Mouse (Mus musculus) ovary, adult 18-20 months (tissue): ENCODE measurements around the gene Actr10.

ENCODE experiments used
- DNase-seq: peaks from one replicate; pipeline ENCODE4 v3.0.0; 2022; ENCODE audit warnings: low spot score, mixed read lengths

Gene Actr10

GRCm38 (mm10) chr12:70967581-70967980, 29.9 kb downstream of the Actr10 start:
- no peak for DNase-seq

GRCm38 (mm10) chr12:70968141-70968790, 30.6 kb downstream of the Actr10 start:
- peak; percentile 74 for DNase-seq

- DNase-seq, result peak; percentile 72
Measured at GRCm38 (mm10) chr12:70968791-70969307, 31.2 kb downstream of the Actr10 start.

- DNase-seq, result peak; percentile 17
Measured at GRCm38 (mm10) chr12:70969485-70970184, 32.0 kb downstream of the Actr10 start.

GRCm38 (mm10) chr12:70973831-70974230, 36.2 kb downstream of the Actr10 start:
- no peak for DNase-seq

- peak; percentile 89 for DNase-seq
Measured at GRCm38 (mm10) chr12:70974441-70975266, 37.0 kb downstream of the Actr10 start, which contains the start of gene Psma3. Psma3 (plus strand) TSS chr12:70974621.

GRCm38 (mm10) chr12:70975406-70975805, 37.7 kb downstream of the Actr10 start:
- no peak for DNase-seq

- DNase-seq, result no peak
Measured at GRCm38 (mm10) chr12:70975891-70976290, 38.2 kb downstream of the Actr10 start.

GRCm38 (mm10) chr12:70978345-70978744, 40.7 kb downstream of the Actr10 start:
- no peak for DNase-seq

- no peak for DNase-seq
Measured at GRCm38 (mm10) chr12:70984855-70985550, 47.3 kb downstream of the Actr10 start.

GRCm38 (mm10) chr12:70997225-70997624, 59.6 kb downstream of the Actr10 start:
- DNase-seq, result no peak

- DNase-seq, result no peak
Measured at GRCm38 (mm10) chr12:70999423-70999903, 61.8 kb downstream of the Actr10 start.

GRCm38 (mm10) chr12:71000344-71000743, 62.7 kb downstream of the Actr10 start:
- no peak for DNase-seq

- DNase-seq, result no peak
Measured at GRCm38 (mm10) chr12:71001456-71001855, 63.8 kb downstream of the Actr10 start.

- DNase-seq, result no peak
Measured at GRCm38 (mm10) chr12:71003760-71004426, 66.2 kb downstream of the Actr10 start.

GRCm38 (mm10) chr12:71006141-71006540, 68.5 kb downstream of the Actr10 start:
- no peak for DNase-seq

GRCm38 (mm10) chr12:71006901-71007300, 69.2 kb downstream of the Actr10 start:
- no peak for DNase-seq

- no peak for DNase-seq
Measured at GRCm38 (mm10) chr12:71009769-71010168, 72.1 kb downstream of the Actr10 start.
